Mouse (Mus musculus): ENCODE measurements around the gene Il22ra1. TPM values are rescaled to one million over a fixed set of nuclear protein-coding genes. Genes with fewer than 3 reads are reported as not detected.

Gene Il22ra1
- polyA plus RNA-seq (2015; fragmentation: Nextera tagmentation; extraction: Ambion mirVana), result not detected in 2 replicates

DNA sequence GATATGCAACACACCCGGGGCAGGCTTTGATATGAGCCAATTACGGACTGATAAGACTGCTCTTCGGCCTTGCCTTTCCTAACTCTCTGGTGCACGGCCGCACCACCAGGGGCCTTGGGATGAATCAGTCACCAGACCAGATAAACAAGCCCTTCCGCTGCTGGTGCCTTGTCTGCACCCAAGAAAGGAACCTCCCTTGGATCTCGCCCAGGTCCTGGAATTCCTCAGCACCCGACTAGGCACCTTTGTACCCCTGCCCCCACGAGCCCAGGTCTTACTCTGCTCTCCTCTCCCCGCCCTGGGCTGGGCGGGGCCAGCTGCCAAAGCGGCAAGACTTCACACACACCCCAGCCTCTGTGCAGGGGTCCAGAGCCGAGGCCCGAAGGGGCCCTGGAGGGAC is at the start of gene Il22ra1:
Gene Il22ra1, plus strand, starts transcription at position 356 of the 400 bp plus-strand sequence.

DNA sequence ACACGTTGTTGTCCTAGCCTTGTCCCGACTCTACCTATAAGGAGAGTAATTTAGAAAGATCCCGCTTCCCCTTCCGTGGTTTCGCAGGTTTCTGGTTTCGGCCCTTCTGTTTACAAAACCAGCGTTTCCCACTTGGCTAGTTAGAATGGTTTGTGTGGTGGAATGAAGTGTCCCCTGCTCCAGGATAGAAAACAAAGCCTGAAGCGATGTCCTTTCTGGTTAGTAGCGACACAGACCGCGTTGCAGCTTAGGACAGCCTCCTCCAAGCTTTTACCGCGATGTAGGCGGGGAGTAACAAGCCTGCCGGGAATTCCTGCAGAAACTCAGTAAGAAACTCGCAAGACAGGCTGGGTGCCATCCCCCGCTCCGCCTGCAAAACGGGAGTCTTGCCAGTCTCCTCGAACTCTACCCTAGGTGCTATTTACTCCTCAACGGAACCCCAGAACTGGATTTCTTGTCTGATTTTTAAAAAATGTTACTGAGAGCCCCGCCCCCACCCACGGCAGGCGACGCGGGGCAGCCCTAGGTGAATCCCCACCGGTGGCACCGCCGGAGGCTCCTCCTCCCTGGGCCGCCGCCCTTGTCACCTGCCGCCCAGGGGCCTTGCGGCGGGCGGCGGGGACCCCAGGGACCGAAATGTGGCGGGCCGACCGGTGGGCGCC is 41.9 kb upstream of the Il22ra1 start, which contains the start of gene Ifnlr1:
Gene Ifnlr1, plus strand, starts transcription at position 382 of the 662 bp plus-strand sequence.

DNA sequence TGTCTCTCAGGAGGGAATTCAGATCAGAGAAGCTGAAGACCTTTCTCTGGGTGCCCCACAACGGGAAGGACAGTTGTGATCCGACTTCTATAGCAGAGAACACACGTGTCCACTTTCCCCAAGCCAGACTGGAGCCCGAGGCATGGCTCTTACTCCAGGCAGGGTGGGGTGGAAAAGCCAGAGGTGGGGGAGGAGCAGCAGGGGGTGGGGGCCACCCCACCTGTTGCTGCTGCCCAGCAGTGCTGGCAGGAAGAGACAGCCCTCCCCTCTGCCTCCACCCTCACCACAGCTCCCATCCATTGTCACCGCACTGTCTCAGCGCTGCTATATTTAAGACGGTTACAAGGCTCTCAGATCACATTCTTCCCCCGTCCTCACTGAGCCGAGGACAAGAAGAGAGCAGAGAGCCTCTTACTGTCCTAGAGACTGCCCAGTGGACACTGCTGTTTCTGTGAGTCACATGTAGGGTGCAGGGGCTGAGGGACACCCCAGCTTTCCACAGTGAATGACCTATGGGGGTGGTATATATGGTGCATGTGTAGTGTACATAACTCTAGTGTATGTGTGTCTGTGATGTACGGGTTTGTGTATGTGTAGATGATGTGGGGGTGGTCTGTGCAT is 31.5 kb downstream of the Il22ra1 start, which contains the start of gene Myom3:
Gene Myom3, plus strand, starts transcription at position 360 of the 621 bp plus-strand sequence.

Other genes with a start within 250 kb of the Il22ra1 start
- gene Stpg1, start 233.4 kb upstream of the Il22ra1 start, polyA plus RNA-seq (2015; fragmentation: Nextera tagmentation; extraction: Ambion mirVana), result 0.55 and 0.70 TPM in 2 replicates
- 13.4 and 14.2 TPM in 2 replicates for gene Nipal3, start 233.1 kb upstream of the Il22ra1 start, polyA plus RNA-seq (2015; fragmentation: Nextera tagmentation; extraction: Ambion mirVana)
- gene Grhl3, start 154.5 kb upstream of the Il22ra1 start, polyA plus RNA-seq (2015; fragmentation: Nextera tagmentation; extraction: Ambion mirVana), result 1.4 and 1.7 TPM in 2 replicates
- 0.23 and 0.25 TPM in 2 replicates for gene Ifnlr1, start 41.9 kb upstream of the Il22ra1 start, polyA plus RNA-seq (2015; fragmentation: Nextera tagmentation; extraction: Ambion mirVana)
- gene Myom3, start 31.5 kb downstream of the Il22ra1 start, polyA plus RNA-seq (2015; fragmentation: Nextera tagmentation; extraction: Ambion mirVana), result 1.5 and 1.7 TPM in 2 replicates
- gene Srsf10, start 127.6 kb downstream of the Il22ra1 start, polyA plus RNA-seq (2015; fragmentation: Nextera tagmentation; extraction: Ambion mirVana), result 112 and 127 TPM in 2 replicates
- gene Pnrc2, start 145.7 kb downstream of the Il22ra1 start, polyA plus RNA-seq (2015; fragmentation: Nextera tagmentation; extraction: Ambion mirVana), result 82.2 and 88.6 TPM in 2 replicates
- gene Cnr2, start 167.2 kb downstream of the Il22ra1 start, polyA plus RNA-seq (2015; fragmentation: Nextera tagmentation; extraction: Ambion mirVana), result 0.06 and 0.14 TPM in 2 replicates
- gene Fuca1, start 192.6 kb downstream of the Il22ra1 start, polyA plus RNA-seq (2015; fragmentation: Nextera tagmentation; extraction: Ambion mirVana), result 85.6 and 109 TPM in 2 replicates
- gene Hmgcl, start 218.3 kb downstream of the Il22ra1 start, polyA plus RNA-seq (2015; fragmentation: Nextera tagmentation; extraction: Ambion mirVana), result 66.4 and 74.3 TPM in 2 replicates
- 44.5 and 47.9 TPM in 2 replicates for gene Gale, start 235.6 kb downstream of the Il22ra1 start, polyA plus RNA-seq (2015; fragmentation: Nextera tagmentation; extraction: Ambion mirVana)
- 171 and 198 TPM in 2 replicates for gene Lypla2, start 244.5 kb downstream of the Il22ra1 start, polyA plus RNA-seq (2015; fragmentation: Nextera tagmentation; extraction: Ambion mirVana)

All from neural tube, postnatal 0 days (tissue).